Comparison of ENCODE assay signal across 9 mouse cellular contexts in genomic region chr15:99056332-99056731, GRCm38 (mm10). TPM values are rescaled to one million over a fixed set of nuclear protein-coding genes. Genes with fewer than 3 reads are reported as not detected.
A peak's percentile ranks its signal among the peaks of the same experiment; 100 is the strongest.
DNase-seq lines count a peak whose midpoint lies in the region; ATAC-seq and TF ChIP-seq lines count a peak whose summit lies in the region.
"Had no signal": no experiment of that assay in that cellular context is flagged by ENCODE, and none has a peak within 500 bp of the region (broad histone marks: within the 10 kb centered on the region; RNA-seq: fewer than 3 reads in every experiment).

No protein-coding gene starts in this region.

- no peak for TF ChIP-seq POLR2A in lung, adult 2 months (IDR thresholded peaks at IDR 0.05; ENCODE audit: borderline replicate concordance, extremely low read depth, low read depth, low read length)

- peaks cover 12% of the 10 kb centered on the region; the same call in 1 of the 2 replicates for H3K4me1 ChIP-seq in lung, adult 2 months (ENCODE audit: control insufficient read depth, insufficient read depth, low read length)
- peaks cover 45% of the 10 kb centered on the region for H3K4me1 ChIP-seq in hindbrain, embryonic 13.5 days (replicated peaks)
- H3K4me1 ChIP-seq in stomach, embryonic 14.5 days (ENCODE audit: control insufficient read depth, insufficient read depth, low read length) = peaks cover 10% of the 10 kb centered on the region; the same call in 1 of the 2 replicates

- peak; percentile 66 for TF ChIP-seq CTCF in lung, adult 2 months (IDR thresholded peaks at IDR 0.05; ENCODE audit: insufficient read depth, low read length)

- peak; percentile 46; the same call in 1 of the 2 replicates for ATAC-seq in common myeloid progenitor, adult 5-6 weeks (replicated peaks; ENCODE audit: low read depth, poor library complexity, severe bottlenecking)
- ATAC-seq in hindbrain, embryonic 13.5 days (ENCODE audit: low FRiP score) = no peak
- ATAC-seq in stomach, embryonic 14.5 days (ENCODE audit: insufficient number of reproducible peaks, insufficient read depth, low FRiP score, low read depth) = no peak

- no peaks in the 10 kb centered on the region for H3K36me3 ChIP-seq in hindbrain, embryonic 13.5 days
- no peaks in the 10 kb centered on the region for H3K36me3 ChIP-seq in stomach, embryonic 14.5 days (ENCODE audit: control insufficient read depth, insufficient read depth, low read length)

- peak; percentile 39 for DNase-seq in lung, adult 2 months
- no peak for DNase-seq in lung, postnatal 25 days (ENCODE audit: low spot score)
- DNase-seq in lung, postnatal 36 days = peak; percentile 23
- no peak for DNase-seq in left cerebral cortex, adult 11 months (ENCODE audit: low spot score)
- no peak for DNase-seq in left cerebral cortex, postnatal 36 days (ENCODE audit: low spot score in 2 of 2)

- no peak overlapping the region for H3K4me3 ChIP-seq in lung, adult 2 months (replicated peaks; ENCODE audit: extremely low read depth, low read depth, low read length)
- H3K4me3 ChIP-seq in hindbrain, embryonic 13.5 days = peak overlapping the region; percentile 42
- H3K4me3 ChIP-seq in stomach, embryonic 14.5 days (ENCODE audit: low read depth, low read length) = peak overlapping the region; percentile 34; the same call in 1 of the 2 replicates

- intact Hi-C loops in left cerebral cortex, postnatal 36 days (cut with DNase I) = no loop called here

- no peak overlapping the region for H3K27ac ChIP-seq in hindbrain, embryonic 13.5 days
- H3K27ac ChIP-seq in stomach, embryonic 14.5 days (ENCODE audit: low read length) = no peak overlapping the region

- peaks cover 93% of the 10 kb centered on the region for H3K27me3 ChIP-seq in hindbrain, embryonic 13.5 days
- H3K27me3 ChIP-seq in stomach, embryonic 14.5 days (ENCODE audit: control insufficient read depth, insufficient read depth, low read length) = peaks cover 44% of the 10 kb centered on the region

- peak overlapping the region; percentile 63; the same call in 1 of the 2 replicates for H3K9ac ChIP-seq in hindbrain, embryonic 13.5 days
- H3K9ac ChIP-seq in stomach, embryonic 14.5 days (replicated peaks; ENCODE audit: low read depth, low read length) = no peak overlapping the region

- WGBS in lung, adult 2 months = 15% methylated on average over 14 of the region's 14 CpGs
- 4% methylated on average over 14 of the region's 14 CpGs for WGBS in hindbrain, embryonic 13.5 days
- WGBS in stomach, embryonic 14.5 days = 5% methylated on average over 14 of the region's 14 CpGs

- H3K9me3 ChIP-seq in hindbrain, embryonic 13.5 days = no peaks in the 10 kb centered on the region
- H3K9me3 ChIP-seq in stomach, embryonic 14.5 days (ENCODE audit: control insufficient read depth, low read depth, low read length) = no peaks in the 10 kb centered on the region

- H3K4me2 ChIP-seq in hindbrain, embryonic 13.5 days = peak overlapping the region; percentile 63; the same call in 1 of the 2 replicates
- peak overlapping the region; percentile 56; the same call in 1 of the 2 replicates for H3K4me2 ChIP-seq in stomach, embryonic 14.5 days (replicated peaks; ENCODE audit: low read depth, low read length)

RNA-seq across cellular contexts. Expression of gene Prph, which starts 1.4 kb away (rescaled TPM):
- 0.71 and 1.0 TPM in 2 replicates for polyA plus RNA-seq in lung, adult 2 months (2012; rRNA removed)
- not detected in 2 replicates for total RNA-seq in common myeloid progenitor, adult 5-6 weeks (2017)
- 62.4 and 78.7 TPM in 2 replicates for polyA plus RNA-seq in hindbrain, embryonic 13.5 days (2015; fragmentation: Nextera tagmentation; extraction: Ambion mirVana)
- 31.1 and 38.9 TPM in 2 replicates for polyA plus RNA-seq in stomach, embryonic 14.5 days (2014; fragmentation: Nextera tagmentation; extraction: Ambion mirVana)
- total RNA-seq in left cerebral cortex, postnatal 36 days (2021) = 1 to 10 TPM in 1 of 2 experiments, under 1 TPM in 1; 0.97 to 1.8 TPM

RNA-seq across cellular contexts. Expression of gene Troap, which starts 18.0 kb away (rescaled TPM):
- 0.84 and 1.3 TPM in 2 replicates for polyA plus RNA-seq in lung, adult 2 months (2012; rRNA removed)
- total RNA-seq in common myeloid progenitor, adult 5-6 weeks (2017) = 12.6 and 18.6 TPM in 2 replicates
- 8.4 and 10.0 TPM in 2 replicates for polyA plus RNA-seq in hindbrain, embryonic 13.5 days (2015; fragmentation: Nextera tagmentation; extraction: Ambion mirVana)
- 22.7 and 24.6 TPM in 2 replicates for polyA plus RNA-seq in stomach, embryonic 14.5 days (2014; fragmentation: Nextera tagmentation; extraction: Ambion mirVana)
- total RNA-seq in left cerebral cortex, postnatal 36 days (2021) = under 1 TPM in 1 of 2 experiments, not detected in 1; 0.32 TPM

RNA-seq across cellular contexts. Expression of gene Tuba1c, which starts 26.6 kb away (rescaled TPM):
- polyA plus RNA-seq in lung, adult 2 months (2012; rRNA removed) = 72.7 and 91.7 TPM in 2 replicates
- 41.0 and 61.3 TPM in 2 replicates for total RNA-seq in common myeloid progenitor, adult 5-6 weeks (2017)
- 28.1 and 28.2 TPM in 2 replicates for polyA plus RNA-seq in hindbrain, embryonic 13.5 days (2015; fragmentation: Nextera tagmentation; extraction: Ambion mirVana)
- 191 and 203 TPM in 2 replicates for polyA plus RNA-seq in stomach, embryonic 14.5 days (2014; fragmentation: Nextera tagmentation; extraction: Ambion mirVana)
- total RNA-seq in left cerebral cortex, postnatal 36 days (2021) = 10 to 100 TPM; 60.3 to 78.5 TPM

RNA-seq across cellular contexts. Expression of gene C1ql4, which starts 31.3 kb away (rescaled TPM):
- polyA plus RNA-seq in lung, adult 2 months (2012; rRNA removed) = not detected in 2 replicates
- not detected in 2 replicates for total RNA-seq in common myeloid progenitor, adult 5-6 weeks (2017)
- polyA plus RNA-seq in hindbrain, embryonic 13.5 days (2015; fragmentation: Nextera tagmentation; extraction: Ambion mirVana) = 5.6 and 11.8 TPM in 2 replicates
- 0.22 TPM in 1 of 2 replicates, not detected in the other for polyA plus RNA-seq in stomach, embryonic 14.5 days (2014; fragmentation: Nextera tagmentation; extraction: Ambion mirVana)
- not detected for total RNA-seq in left cerebral cortex, postnatal 36 days (2021)
- total RNA-seq: heart, postnatal 10 days had no signal

RNA-seq across cellular contexts. Expression of gene Dnajc22, which starts 36.6 kb away (rescaled TPM):
- 0.23 and 0.53 TPM in 2 replicates for polyA plus RNA-seq in lung, adult 2 months (2012; rRNA removed)
- not detected in 2 replicates for total RNA-seq in common myeloid progenitor, adult 5-6 weeks (2017)
- 1.3 and 1.6 TPM in 2 replicates for polyA plus RNA-seq in hindbrain, embryonic 13.5 days (2015; fragmentation: Nextera tagmentation; extraction: Ambion mirVana)
- 9.3 and 11.0 TPM in 2 replicates for polyA plus RNA-seq in stomach, embryonic 14.5 days (2014; fragmentation: Nextera tagmentation; extraction: Ambion mirVana)
- under 1 TPM; 0.25 to 0.27 TPM for total RNA-seq in left cerebral cortex, postnatal 36 days (2021)

Comparison
In these comparisons a context has a peak if more than half of its experiments do, and no peak if none do; other contexts are left out.
1. DNase-seq: peak in lung, adult 2 months (single experiment) and lung, postnatal 36 days (single experiment); none in lung, postnatal 25 days (single experiment), left cerebral cortex, adult 11 months (single experiment) and left cerebral cortex, postnatal 36 days (0 of 2).
2. RNA of gene Prph, which starts 1.4 kb away (polyA plus RNA-seq): 62.4 to 78.7 TPM in hindbrain, embryonic 13.5 days and 31.1 to 38.9 TPM in stomach, embryonic 14.5 days; 0.71 to 1.0 TPM in lung, adult 2 months; every median in the first group is over 10 times any median in the second.